Mouse (Mus musculus) right cerebral cortex, adult 18-20 months (tissue): ENCODE data around the gene Tmem129.
A peak's percentile ranks its signal among the peaks of the same experiment; 100 is the strongest.

ENCODE experiments used
- DNase-seq: peaks from one replicate; pipeline ENCODE4 v3.0.0; 2022; ENCODE audit warnings: mixed read lengths

Gene Tmem129

DNA sequence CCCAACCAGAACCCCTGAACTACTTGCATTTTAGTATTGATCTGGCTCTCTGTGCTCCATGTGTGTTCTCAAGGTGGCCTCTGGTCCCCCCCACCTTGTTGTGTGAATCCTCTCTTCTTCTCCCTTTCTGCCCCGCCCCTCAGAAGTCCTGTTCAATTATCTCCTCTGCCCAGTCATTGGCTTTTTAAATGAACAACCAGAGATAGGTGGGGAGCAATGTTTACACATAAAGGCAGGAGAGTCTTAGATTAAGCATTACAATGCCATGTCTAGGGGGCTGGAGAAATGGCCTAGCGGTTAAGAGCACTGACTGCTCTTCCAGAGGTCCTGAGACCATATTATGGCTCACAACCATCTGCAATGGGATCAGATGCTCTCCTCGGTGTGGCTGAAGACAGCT lies 22.9 kb downstream of the Tmem129 start:
- DNase-seq = no peak

- no peak for DNase-seq
These were observed 25.7 kb downstream of the Tmem129 start for GRCm38 (mm10) chr5:33632526-33632925.

DNA sequence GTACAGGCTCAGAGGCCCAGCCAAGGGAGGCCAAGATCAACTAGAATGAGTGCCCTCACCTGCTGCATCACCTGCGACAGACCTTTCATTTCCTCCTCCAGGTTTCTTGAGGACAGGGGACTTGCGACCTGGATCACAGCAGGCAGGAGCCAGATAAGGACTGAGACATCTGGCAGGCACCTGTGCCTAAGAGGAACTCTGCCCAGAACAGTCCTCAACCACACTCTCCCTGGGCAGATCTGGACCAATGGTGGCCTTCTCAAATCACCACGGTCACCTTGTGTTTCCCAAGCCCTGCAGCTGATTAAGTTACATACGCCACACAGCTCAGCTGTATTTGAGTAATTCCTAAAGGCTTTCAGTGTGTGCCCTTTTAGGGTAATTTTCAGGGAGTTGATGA lies 27.6 kb downstream of the Tmem129 start:
- DNase-seq = no peak

- no peak for DNase-seq
These were observed 28.2 kb downstream of the Tmem129 start for GRCm38 (mm10) chr5:33630061-33630460.

GRCm38 (mm10) chr5:33629301-33629987 lies 28.8 kb downstream of the Tmem129 start, which contains the start of the genes Fam53a and Gm9903:
Gene Fam53a (minus strand): TSS chr5:33629635.
Gene Gm9903 (plus strand): TSS chr5:33629925.
- DNase-seq = peak; percentile 100

GRCm38 (mm10) chr5:33628820-33629300 lies 29.4 kb downstream of the Tmem129 start:
- no peak for DNase-seq

DNA sequence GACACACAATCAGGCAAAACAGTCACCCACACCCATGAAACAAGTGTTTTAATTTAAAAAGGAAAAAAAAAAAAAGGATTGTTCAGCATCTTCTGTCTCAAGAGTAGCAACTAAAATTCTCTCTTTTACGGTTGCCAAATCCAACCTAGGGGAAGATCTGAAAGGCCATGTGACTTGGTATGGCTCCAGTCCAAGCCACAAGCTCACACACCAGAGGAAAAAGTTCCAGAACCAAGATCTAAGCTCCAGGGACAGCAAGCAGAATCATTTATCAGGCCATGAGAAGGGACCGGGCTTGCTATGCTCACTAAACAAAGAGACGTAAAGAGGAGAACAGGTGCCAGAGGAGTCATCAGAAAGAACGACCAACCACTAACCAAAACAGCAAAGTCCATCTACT lies 30.2 kb downstream of the Tmem129 start:
- no peak for DNase-seq

DNA sequence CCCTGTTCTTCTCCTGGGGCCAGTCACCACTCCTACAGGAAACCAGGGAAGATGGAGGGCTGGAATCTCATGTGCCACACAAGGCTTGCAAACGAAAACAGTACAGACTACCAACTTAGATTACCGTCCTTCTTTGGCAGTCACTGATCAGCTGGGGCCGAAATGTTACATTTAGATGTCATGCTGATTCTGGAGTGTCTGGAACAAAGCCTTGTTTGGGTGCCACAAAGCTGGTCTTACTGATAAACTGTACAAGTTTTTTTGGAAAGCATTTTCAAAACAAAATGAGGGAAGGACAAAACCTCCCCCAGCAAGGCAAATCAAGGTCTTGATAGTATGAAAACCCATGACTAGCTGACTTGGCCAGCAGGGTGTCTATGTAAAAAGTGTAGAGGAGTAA lies 34.5 kb downstream of the Tmem129 start:
- no peak for DNase-seq

GRCm38 (mm10) chr5:33622671-33623070 lies 35.5 kb downstream of the Tmem129 start:
- DNase-seq = no peak

- DNase-seq = no peak
These were observed 43.8 kb downstream of the Tmem129 start for GRCm38 (mm10) chr5:33614391-33614790.

GRCm38 (mm10) chr5:33611795-33612194 lies 46.4 kb downstream of the Tmem129 start:
- DNase-seq = no peak

- no peak for DNase-seq
These were observed 49.0 kb downstream of the Tmem129 start for GRCm38 (mm10) chr5:33609226-33609625.

GRCm38 (mm10) chr5:33607434-33607833 lies 50.8 kb downstream of the Tmem129 start:
- DNase-seq = no peak

DNA sequence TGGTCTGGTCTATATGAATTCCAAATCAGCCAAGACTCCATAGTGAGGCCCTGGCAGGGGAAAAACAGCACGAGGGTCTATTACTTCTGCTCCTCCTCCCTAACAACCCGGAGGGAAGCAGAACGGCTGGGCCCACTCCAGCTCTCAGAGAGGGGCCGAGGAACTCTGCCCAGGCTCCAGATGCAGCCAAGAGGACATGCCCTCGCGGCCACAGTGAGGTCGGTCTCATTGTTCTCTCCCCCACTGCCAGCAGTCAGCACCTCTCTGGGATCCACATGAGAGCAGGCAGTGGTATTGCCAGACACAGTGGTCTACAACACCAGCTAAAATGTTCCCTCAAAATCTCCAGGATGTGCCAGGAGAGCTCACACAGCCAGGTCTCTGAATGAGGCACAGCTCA lies 51.6 kb downstream of the Tmem129 start:
- no peak for DNase-seq

DNA sequence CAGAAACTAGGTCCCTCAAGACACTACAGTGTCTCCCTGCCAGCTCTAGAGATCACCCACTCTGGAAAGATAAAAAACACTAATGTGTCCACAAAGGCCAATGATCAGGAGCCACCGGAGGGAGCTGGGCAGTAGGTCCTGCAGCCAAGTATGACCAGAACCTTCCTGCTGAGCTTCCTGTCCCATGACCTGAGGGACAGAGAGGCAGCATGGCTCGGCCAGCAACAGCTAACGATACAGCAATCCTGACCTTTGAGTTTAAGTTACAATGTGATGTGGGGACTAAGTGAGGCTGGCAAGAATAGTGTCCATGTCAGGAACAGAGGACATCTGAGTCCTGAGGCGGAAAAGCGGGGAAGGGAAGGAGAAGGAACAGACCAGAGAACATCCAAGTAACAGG lies 52.9 kb downstream of the Tmem129 start:
- DNase-seq = no peak
